ENCODE assay signal across 12 mouse cellular contexts in the genomic region with DNA sequence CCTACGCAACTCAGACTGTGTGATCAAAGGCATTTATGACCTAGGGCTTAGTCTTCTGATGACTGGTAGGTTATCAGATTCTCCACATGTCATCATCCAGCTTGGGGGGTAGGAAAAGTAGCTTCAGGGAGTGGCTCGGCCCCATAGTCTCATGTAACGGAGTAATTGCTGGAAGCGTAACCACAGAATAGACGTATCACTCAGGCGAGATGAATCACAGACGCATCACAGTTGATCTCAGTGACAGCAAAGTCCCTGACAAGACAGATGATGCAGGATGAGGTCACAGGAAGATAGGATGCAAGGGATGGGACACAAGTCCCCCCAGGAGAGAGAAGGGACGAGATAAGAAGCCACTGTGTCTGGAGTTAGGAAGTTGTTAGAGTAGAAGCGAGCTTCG.
"Had no signal": no experiment of that assay in that cellular context is flagged by ENCODE, and none has a peak within 500 bp of the region (broad histone marks: within the 10 kb centered on the region; RNA-seq: fewer than 3 reads in every experiment).

No protein-coding gene starts in this region.

- H3K4me3 ChIP-seq: layer of hippocampus, adult 2 months; limb, embryonic 13.5 days; neural tube, embryonic 12.5 days; stomach, embryonic 15.5 days had no signal

- H3K9me3 ChIP-seq: limb, embryonic 13.5 days; neural tube, embryonic 12.5 days; stomach, embryonic 15.5 days had no signal

- DNase-seq: kidney, postnatal 10 days; kidney, postnatal 4 days; left cerebral cortex, postnatal 4 days; lung, adult 18-20 months; midbrain, embryonic 14.5 days; right cerebral cortex, postnatal 14 days; thymus, postnatal 36 days had no signal

- H3K27me3 ChIP-seq: neural tube, embryonic 12.5 days had no signal

- H3K4me1 ChIP-seq: neural tube, embryonic 12.5 days had no signal

- H3K27ac ChIP-seq: layer of hippocampus, adult 2 months; limb, embryonic 13.5 days; liver, embryonic 14.5 days; neural tube, embryonic 12.5 days; stomach, embryonic 15.5 days had no signal

- H3K4me2 ChIP-seq: limb, embryonic 13.5 days; neural tube, embryonic 12.5 days; stomach, embryonic 15.5 days had no signal

- H3K36me3 ChIP-seq: limb, embryonic 13.5 days; neural tube, embryonic 12.5 days; stomach, embryonic 15.5 days had no signal

- H3K9ac ChIP-seq: limb, embryonic 13.5 days; liver, embryonic 14.5 days; neural tube, embryonic 12.5 days; stomach, embryonic 15.5 days had no signal
